Mouse (Mus musculus): ENCODE results near the gene Trpc2.
"Not testable (repeated sequence)": the region's sequence is repeated elsewhere in the genome, so short reads cannot be mapped to it uniquely, and the experiment has no call there.

- not testable (repeated sequence) for TF ChIP-seq EP300 (IDR thresholded peaks at IDR 0.05; ENCODE audit: insufficient read depth, low read depth, low read length); CTCF (IDR thresholded peaks at IDR 0.05; ENCODE audit: low read depth, low read length); POLR2A (IDR thresholded peaks at IDR 0.05; ENCODE audit: insufficient read depth, low read length)
Observed at GRCm38 (mm10) chr7:102048524-102048923, 34.4 kb upstream of the Trpc2 start.
